Mouse (Mus musculus) MEL (cell line): ENCODE data around the gene Tesk1. TPM values are rescaled to one million over a fixed set of nuclear protein-coding genes. Genes with fewer than 3 reads are reported as not detected.

ENCODE experiments used
- DNase-seq: peaks from one replicate; pipeline ENCODE4 v3.0.0; 2011; ENCODE audit warnings: low read depth, low spot score
- H3K27ac ChIP-seq: 2 replicates; pipeline ENCODE4 v1.5.1; 2012; ENCODE audit warnings: low read depth, mild to moderate bottlenecking, control low read depth, low read length, moderate library complexity; ENCODE audit not compliant: control insufficient read depth
- H3K27me3 ChIP-seq, 2 experiments: fragments of 150-350 bp in 1 of 2; sonication (generic) in 1 of 2; 2 replicates each; pipeline ENCODE4 v1.6.1; 2012; ENCODE audit warnings: low read length in 2 of 2, mild to moderate bottlenecking in 2 of 2, improper control_type of control experiment in 1 of 2, moderate library complexity in 1 of 2; ENCODE audit not compliant: insufficient read depth in 2 of 2, control insufficient read depth in 1 of 2
- H3K36me3 ChIP-seq, 2 experiments: 2 replicates each; pipeline ENCODE4 v1.6.1; 2012 to 2014; ENCODE audit warnings: low read length in 2 of 2, improper control_type of control experiment in 1 of 2, inconsistent platforms in 1 of 2, mild to moderate bottlenecking in 1 of 2; ENCODE audit not compliant: insufficient read depth in 2 of 2, control insufficient read depth in 1 of 2
- H3K4me1 ChIP-seq, 2 experiments: fragments of 150-350 bp in 1 of 2; sonication (generic) in 1 of 2; 2 replicates each; pipeline ENCODE4 v1.6.1; 2012; ENCODE audit warnings: low read length in 2 of 2, improper control_type of control experiment in 1 of 2, mild to moderate bottlenecking in 1 of 2; ENCODE audit not compliant: insufficient read depth in 2 of 2, control insufficient read depth in 1 of 2
- H3K4me3 ChIP-seq, 2 experiments: fragments of 150-350 bp in 1 of 2; sonication (generic) in 1 of 2; 2 replicates each; pipeline ENCODE4 v1.5.1; 2012; ENCODE audit warnings: low read depth in 2 of 2, low read length in 2 of 2, mild to moderate bottlenecking in 2 of 2, moderate library complexity in 2 of 2, control low read depth in 1 of 2, improper control_type of control experiment in 1 of 2; ENCODE audit not compliant: control insufficient read depth in 1 of 2, insufficient read depth in 1 of 2
- H3K79me2 ChIP-seq: 2 replicates; pipeline ENCODE4 v1.6.1; 2012; ENCODE audit warnings: mild to moderate bottlenecking, low read length, moderate library complexity; ENCODE audit not compliant: control insufficient read depth, poor library complexity, insufficient read depth
- H3K9ac ChIP-seq: 2 replicates; pipeline ENCODE4 v1.6.1; 2012; ENCODE audit warnings: low read depth, mild to moderate bottlenecking, control low read depth, low read length, moderate library complexity; ENCODE audit not compliant: control insufficient read depth, poor library complexity, severe bottlenecking
- H3K9me3 ChIP-seq: fragments of 150-350 bp; sonication (generic); replicated peaks from 2 replicates; pipeline ENCODE4 v1.6.1; 2012; ENCODE audit warnings: mild to moderate bottlenecking, low read length, improper control_type of control experiment, moderate library complexity; ENCODE audit not compliant: insufficient read depth
- BHLHE40 ChIP-seq: IDR thresholded peaks from 2 replicates; pipeline ENCODE4 v1.6.1; 2012; ENCODE audit warnings: low read depth, mild to moderate bottlenecking, inconsistent platforms, low read length, improper control_type of control experiment, borderline replicate concordance
- CHD1 ChIP-seq: IDR thresholded peaks from 2 replicates; pipeline ENCODE4 v1.6.1; 2012; ENCODE audit warnings: low read depth, mild to moderate bottlenecking, inconsistent platforms, low read length, improper control_type of control experiment
- E2F4 ChIP-seq: IDR thresholded peaks from 2 replicates; pipeline ENCODE4 v1.6.1; 2011; ENCODE audit warnings: low read depth, low read length, improper control_type of control experiment, borderline replicate concordance
- ELF1 ChIP-seq: IDR thresholded peaks from 2 replicates; pipeline ENCODE4 v1.6.1; 2014; ENCODE audit warnings: low read depth, mild to moderate bottlenecking, inconsistent platforms, low read length, improper control_type of control experiment, moderate library complexity
- EP300 ChIP-seq, 2 experiments: IDR thresholded peaks; 2 replicates each; pipeline ENCODE4 v1.6.1; 2011; ENCODE audit warnings: improper control_type of control experiment in 2 of 2, low read length in 2 of 2, low read depth in 1 of 2, mild to moderate bottlenecking in 1 of 2
- GABPA ChIP-seq: IDR thresholded peaks from 2 replicates; pipeline ENCODE4 v1.6.1; 2012; ENCODE audit warnings: low read depth, mild to moderate bottlenecking, inconsistent platforms, low read length, improper control_type of control experiment, moderate library complexity
- HCFC1 ChIP-seq: IDR thresholded peaks from 2 replicates; pipeline ENCODE4 v1.6.1; 2012; ENCODE audit warnings: low read depth, mild to moderate bottlenecking, inconsistent platforms, low read length, improper control_type of control experiment, moderate library complexity
- MAFK ChIP-seq: IDR thresholded peaks from 2 replicates; pipeline ENCODE4 v1.6.1; 2011; ENCODE audit warnings: low read depth, mild to moderate bottlenecking, low read length, improper control_type of control experiment, borderline replicate concordance
- MAX ChIP-seq: IDR thresholded peaks from 2 replicates; pipeline ENCODE4 v1.6.1; 2011; ENCODE audit warnings: low read length, improper control_type of control experiment
- MXI1 ChIP-seq: IDR thresholded peaks from 2 replicates; pipeline ENCODE4 v1.6.1; 2011; ENCODE audit warnings: mild to moderate bottlenecking, low read depth, low read length, improper control_type of control experiment
- MYB ChIP-seq: IDR thresholded peaks from 2 replicates; pipeline ENCODE4 v1.6.1; 2011; ENCODE audit warnings: mild to moderate bottlenecking, low read depth, low read length, improper control_type of control experiment
- MYC ChIP-seq: IDR thresholded peaks from 2 replicates; pipeline ENCODE4 v1.6.1; 2011; ENCODE audit warnings: low read depth, mild to moderate bottlenecking, low read length, improper control_type of control experiment, moderate library complexity
- RAD21 ChIP-seq: IDR thresholded peaks from 2 replicates; pipeline ENCODE4 v1.6.1; 2011; ENCODE audit warnings: mild to moderate bottlenecking, low read depth, low read length, improper control_type of control experiment
- TBP ChIP-seq: IDR thresholded peaks from 2 replicates; pipeline ENCODE4 v1.8.0; 2011; ENCODE audit warnings: low read depth, low read length, improper control_type of control experiment
- TCF12 ChIP-seq: IDR thresholded peaks from 2 replicates; pipeline ENCODE4 v1.6.1; 2014; ENCODE audit warnings: low read depth, mild to moderate bottlenecking, inconsistent platforms, low read length, improper control_type of control experiment, moderate library complexity
- USF1 ChIP-seq: IDR thresholded peaks from 2 replicates; pipeline ENCODE4 v1.6.1; 2014; ENCODE audit warnings: low read depth, mild to moderate bottlenecking, inconsistent platforms, low read length, improper control_type of control experiment, moderate library complexity
- ZC3H11A ChIP-seq: IDR thresholded peaks from 2 replicates; pipeline ENCODE4 v1.6.1; 2012; ENCODE audit warnings: low read depth, mild to moderate bottlenecking, inconsistent platforms, low read length, improper control_type of control experiment
- ZMIZ1 ChIP-seq: IDR thresholded peaks from 2 replicates; pipeline ENCODE4 v1.6.1; 2012; ENCODE audit warnings: low read depth, mild to moderate bottlenecking, inconsistent platforms, low read length, improper control_type of control experiment, moderate library complexity
- ZNF384 ChIP-seq: IDR thresholded peaks from 2 replicates; pipeline ENCODE4 v1.6.1; 2012; ENCODE audit warnings: low read depth, mild to moderate bottlenecking, inconsistent platforms, low read length, improper control_type of control experiment
- polyA plus RNA-seq, 2 experiments: library from polyadenylated mRNA; stranded (reverse) in 1 of 2; unstranded in 1 of 2; fragments of >175 nt in 1 of 2; fragments of >200 nt in 1 of 2; gene quantifications; 2 replicates each; pipeline versions ENCODE4 v1.2.1 to v1.2.4; 2012; ENCODE audit warnings: low replicate concordance in 2 of 2, low read depth in 1 of 2; ENCODE audit not compliant: insufficient read length in 2 of 2, insufficient read depth in 1 of 2, missing spikeins in 1 of 2
- total RNA-seq: library from RNA; depleted of rRNA; stranded (reverse); fragments of 300-350 nt; gene quantifications from 2 replicates; pipeline ENCODE4 v1.2.3, GENCODE M21; 2012

Tesk1 gene
- total and polyA plus RNA-seq, 3 experiments = 9.1 to 24.6 TPM; not detected in 1

- TF ChIP-seq EP300 (IDR thresholded peaks at IDR 0.05; ENCODE audit: low read depth in 1 of 2, low read length in 2 of 2) (peak in 1 of 2 experiments; percentile 53; a peak in 2 of 4 replicates), MXI1 (peak; percentile 32), CHD1 (peak; percentile 36; the same call in 1 of the 2 replicates), BHLHE40 (no peak), TBP (peak; percentile 49; the same call in 1 of the 2 replicates), RAD21 (no peak), ZNF384 (0 out of 2 replicates have a peak, but pooled peaks have one; percentile 20), TCF12 (0 out of 2 replicates have a peak, but pooled peaks have one; percentile 6), MYC (0 out of 2 replicates have a peak, but pooled peaks have one; percentile 35), MAX (peak; percentile 24; the same call in 1 of the 2 replicates)
- TF ChIP-seq, all 39 proteins: peak for 8
- H3K27me3 ChIP-seq = no peaks in the 10 kb centered on the region
- peaks cover 7% of the 10 kb centered on the region for H3K79me2 ChIP-seq
- peaks cover 2 to 25% of the 10 kb centered on the region in 2 experiments; a peak in 3 of 4 replicates for H3K4me1 ChIP-seq
- H3K27ac ChIP-seq = peak overlapping the region; percentile 30
- no peaks in the 10 kb centered on the region; a peak in 1 of 4 replicates for H3K36me3 ChIP-seq
- no peaks in the 10 kb centered on the region for H3K9me3 ChIP-seq
- H3K4me3 ChIP-seq = peak overlapping the region; percentile 64 to 89
- peak overlapping the region; percentile 90 for H3K9ac ChIP-seq
- DNase-seq = no peak
Measured at GRCm38 (mm10) chr4:43493846-43494240, 52.1 kb downstream of the Tesk1 start.

GRCm38 (mm10) chr4:43496587-43496986 is 54.8 kb downstream of the Tesk1 start:
- Histone ChIP-seq H3K27ac (no peak overlapping the region), H3K4me3 (no peak overlapping the region), H3K79me2 (peaks cover 13% of the 10 kb centered on the region), H3K27me3 (no peaks in the 10 kb centered on the region), H3K9ac (no peak overlapping the region), H3K9me3 (no peaks in the 10 kb centered on the region), H3K4me1 (peaks cover 6 to 18% of the 10 kb centered on the region in 2 experiments), H3K36me3 (peaks cover 0 to 2% of the 10 kb centered on the region in 2 experiments; a peak in 2 of 4 replicates)
- no peak for DNase-seq
- no peak for TF ChIP-seq ZMIZ1
- no peak for TF ChIP-seq ZC3H11A
- TF ChIP-seq HCFC1 = no peak
- no peak for TF ChIP-seq ELF1
- no peak for TF ChIP-seq MAFK
- no peak for TF ChIP-seq MYB
- no peak for TF ChIP-seq MXI1
- TF ChIP-seq GABPA = no peak
- no peak for TF ChIP-seq USF1
- TF ChIP-seq E2F4 = no peak
